Mouse (Mus musculus) olfactory bulb, adult 2 months (tissue): ENCODE results near the gene Lipc. TPM values are rescaled to one million over a fixed set of nuclear protein-coding genes. Genes with fewer than 3 reads are reported as not detected.

ENCODE experiments used
- H3K27ac ChIP-seq: fragments of 200-500 bp; 2 replicates; pipeline ENCODE4 v1.5.1; 2012; ENCODE audit warnings: low read depth, low read length; ENCODE audit not compliant: insufficient read depth
- H3K4me1 ChIP-seq: fragments of 200-500 bp; 2 replicates; pipeline ENCODE4 v1.6.1; 2012; ENCODE audit warnings: low read length; ENCODE audit not compliant: control insufficient read depth, insufficient read depth
- H3K4me3 ChIP-seq: fragments of 200-500 bp; 2 replicates; pipeline ENCODE4 v1.5.1; 2012; ENCODE audit warnings: mild to moderate bottlenecking, low read depth, low read length, moderate library complexity; ENCODE audit not compliant: insufficient read depth
- CTCF ChIP-seq: fragments of 200-500 bp; IDR thresholded peaks from 2 replicates; pipeline ENCODE4 v1.5.1; 2012; ENCODE audit warnings: low read depth, mild to moderate bottlenecking, low read length, moderate library complexity; ENCODE audit not compliant: insufficient read depth
- POLR2A ChIP-seq: fragments of 200-500 bp; IDR thresholded peaks from 2 replicates; pipeline ENCODE4 v1.6.1; 2012; ENCODE audit warnings: mild to moderate bottlenecking, low read depth, low read length, moderate library complexity; ENCODE audit not compliant: insufficient read depth
- WGBS: fragments of 180-500 bp; shearing (Covaris S2); methylation state at CpG from one replicate; pipeline ENCODE4 v1.1.7; 2018; 5-methylcytosine and 5-hydroxymethylcytosine counted together
- polyA plus RNA-seq: library from polyadenylated mRNA; stranded (reverse); fragments of >200 nt; gene quantifications from 2 replicates; pipeline ENCODE4 v1.2.4, GENCODE M21; 2012; ENCODE audit warnings: low replicate concordance; ENCODE audit not compliant: missing spikeins, insufficient read depth, insufficient read length

Gene Lipc
- polyA plus RNA-seq, 1 experiment, result not detected

DNA sequence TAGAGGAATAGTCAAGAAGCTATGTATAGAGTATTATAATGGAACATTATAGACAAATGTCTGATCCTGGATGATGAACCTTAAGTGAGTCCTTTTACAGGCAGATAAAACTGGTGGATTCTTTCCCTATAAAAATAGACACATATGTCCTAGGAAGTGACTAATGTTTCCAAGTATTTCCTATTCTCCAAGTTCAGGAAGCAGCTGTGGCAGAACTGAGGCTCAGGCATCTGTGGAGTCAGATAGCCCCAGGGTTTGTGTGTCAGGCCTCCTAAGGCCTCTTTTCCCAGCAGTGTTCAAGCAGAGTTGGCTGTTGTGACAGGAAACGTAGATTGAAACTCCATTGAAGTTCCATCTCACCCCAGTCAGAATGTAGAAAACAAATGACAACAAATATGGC lies 25.4 kb upstream of the Lipc start:
- WGBS, result 66% methylated on average over 1 of the region's 1 CpGs
- H3K4me3 ChIP-seq, result no peak overlapping the region
- TF ChIP-seq POLR2A (no peak), CTCF (no peak)
- H3K4me1 ChIP-seq, result no peaks in the 10 kb centered on the region
- H3K27ac ChIP-seq, result no peak overlapping the region

- no peak overlapping the region for H3K4me3 ChIP-seq
- 80% methylated on average over 2 of the region's 2 CpGs for WGBS
- TF ChIP-seq POLR2A, result no peak
- TF ChIP-seq CTCF, result no peak
- no peaks in the 10 kb centered on the region for H3K4me1 ChIP-seq
- no peak overlapping the region for H3K27ac ChIP-seq
Measured at GRCm38 (mm10) chr9:70975921-70976320, 23.9 kb upstream of the Lipc start.

DNA sequence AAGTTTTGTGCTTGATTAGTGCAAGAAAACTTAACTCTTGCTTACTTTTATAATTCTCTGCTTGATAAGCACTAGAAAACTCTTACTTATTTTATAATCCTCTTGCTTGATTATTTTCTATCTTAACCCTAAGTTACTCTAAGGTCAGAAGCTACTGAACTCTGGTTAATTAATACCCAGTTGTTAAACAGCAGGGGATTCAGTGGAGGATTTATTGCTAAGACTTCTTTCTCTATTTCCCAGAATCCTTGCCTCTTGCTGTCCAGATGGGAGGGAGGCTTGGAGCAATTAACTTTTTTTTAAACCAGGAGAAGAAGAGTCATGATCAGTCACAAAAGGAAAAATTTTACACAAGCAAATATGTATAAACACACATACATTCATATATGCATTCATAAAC lies 21.3 kb upstream of the Lipc start:
- Histone ChIP-seq H3K4me1 (no peaks in the 10 kb centered on the region), H3K4me3 (no peak overlapping the region), H3K27ac (no peak overlapping the region)
- TF ChIP-seq POLR2A (no peak), CTCF (no peak)

DNA sequence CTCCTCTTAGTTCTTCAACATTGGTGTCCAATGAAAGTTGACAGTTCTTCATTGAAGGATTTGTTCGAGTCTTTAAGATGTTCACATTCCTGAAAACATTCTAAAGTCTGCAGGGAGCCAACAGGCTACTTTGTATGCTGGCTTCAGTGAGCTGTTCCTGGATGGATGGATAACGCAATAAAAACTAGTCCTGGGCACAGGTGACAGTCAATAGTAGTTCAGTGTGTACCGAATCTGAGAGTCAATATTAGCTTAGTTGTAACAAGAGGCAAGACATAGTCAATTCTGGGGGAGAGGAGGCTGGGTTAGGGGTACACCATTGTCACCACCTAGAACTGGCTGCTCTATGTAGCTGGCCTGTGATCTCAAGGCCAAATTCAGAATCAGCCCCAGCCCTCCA lies 17.2 kb upstream of the Lipc start:
- WGBS, result 78% methylated on average over 3 of the region's 3 CpGs
- TF ChIP-seq CTCF (no peak), POLR2A (no peak)
- Histone ChIP-seq H3K27ac (no peak overlapping the region), H3K4me1 (0 out of 2 replicates have a peak, but pooled peaks cover 2% of the 10 kb centered on the region), H3K4me3 (no peak overlapping the region)

DNA sequence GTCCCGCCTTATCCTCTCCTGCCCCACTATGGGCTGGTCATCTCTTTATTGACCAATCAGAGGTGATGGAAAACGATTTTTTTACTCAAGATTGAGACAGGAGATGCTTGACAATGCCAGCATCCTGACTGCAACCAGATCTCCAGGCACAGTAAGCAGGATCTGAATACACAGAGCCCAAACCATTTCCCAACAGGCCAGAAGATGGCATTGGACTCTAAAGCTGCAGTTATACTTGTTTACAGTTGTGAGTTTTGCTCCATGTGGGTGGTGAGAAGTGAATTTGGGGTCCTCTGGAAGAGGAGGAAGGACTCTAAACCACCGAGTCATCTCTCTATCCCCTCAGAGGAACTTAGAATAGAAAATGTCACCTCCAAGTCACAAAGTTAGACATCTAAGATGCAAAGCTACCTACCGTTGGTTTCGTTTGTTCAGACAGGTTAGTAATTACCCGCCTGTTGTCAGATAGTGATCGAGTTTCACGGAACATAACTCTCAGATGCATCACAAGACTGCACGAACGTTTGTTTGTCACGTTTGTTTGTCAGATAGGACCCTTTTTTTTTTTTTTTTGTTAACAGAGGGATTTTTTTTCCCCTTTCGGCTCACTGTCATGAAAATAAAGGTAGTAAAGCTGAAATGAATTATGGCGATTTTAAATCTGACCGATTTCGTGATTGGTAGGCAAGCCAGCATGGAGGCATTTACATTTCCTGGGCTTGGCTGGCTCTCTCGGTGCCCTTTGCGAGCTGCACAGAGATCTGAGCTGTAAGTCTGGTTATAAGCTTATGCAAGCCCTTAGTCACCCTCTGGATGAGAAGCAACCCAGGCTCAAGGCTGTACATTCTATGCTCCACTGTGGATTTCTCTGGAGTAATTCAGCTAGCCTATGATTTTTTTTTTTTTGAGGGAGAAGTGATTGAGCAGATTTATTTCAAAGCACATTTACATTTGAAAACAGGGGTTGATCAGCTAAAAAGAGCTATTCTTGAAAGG lies 14.3 kb upstream of the Lipc start:
- H3K27ac ChIP-seq, result no peak overlapping the region
- no peak overlapping the region for H3K4me3 ChIP-seq
- H3K4me1 ChIP-seq, result peaks cover 12% of the 10 kb centered on the region
- TF ChIP-seq POLR2A (no peak), CTCF (no peak)
- 63% methylated on average over 17 of the region's 17 CpGs for WGBS

DNA sequence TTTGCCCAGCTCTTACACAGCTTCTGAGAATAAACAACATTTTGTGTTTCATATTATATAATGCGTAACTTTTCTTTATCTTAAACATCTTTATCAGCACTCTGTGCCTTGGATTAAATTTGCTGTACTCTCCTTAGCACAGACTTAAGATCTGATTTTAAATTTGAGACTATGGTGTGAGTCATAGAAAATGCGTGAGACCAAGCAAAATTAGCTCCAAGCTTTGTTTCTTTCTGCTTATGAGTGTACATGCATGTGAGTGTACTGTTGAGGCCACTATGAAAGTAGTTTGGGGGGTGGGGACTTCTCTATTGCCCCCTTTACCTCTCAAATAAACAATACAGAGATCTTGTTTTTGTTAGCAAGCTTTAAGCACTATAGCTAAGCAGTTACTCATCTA lies 13.4 kb upstream of the Lipc start:
- WGBS, result 54% methylated on average over 2 of the region's 2 CpGs
- TF ChIP-seq CTCF (no peak), POLR2A (no peak)
- Histone ChIP-seq H3K27ac (no peak overlapping the region), H3K4me3 (no peak overlapping the region), H3K4me1 (peaks cover 12% of the 10 kb centered on the region)

DNA sequence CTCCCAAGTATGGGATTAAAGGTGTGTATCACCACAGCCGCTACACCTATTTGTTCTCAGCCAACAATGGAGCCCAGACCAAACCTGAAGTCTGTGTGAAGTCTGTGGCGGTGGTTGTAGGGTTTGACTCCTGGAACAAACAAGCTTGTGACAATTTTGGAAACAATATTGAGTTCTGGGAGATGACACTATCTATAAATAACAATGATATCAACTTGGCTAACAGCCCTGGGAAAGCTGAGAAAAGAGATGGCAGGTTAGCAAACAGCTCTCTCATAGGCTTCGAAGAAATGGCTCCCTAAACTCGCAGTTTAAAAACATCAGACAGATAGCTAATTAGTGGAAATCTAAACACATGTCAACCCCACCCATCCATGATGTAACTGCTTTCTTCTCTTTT lies 13.0 kb upstream of the Lipc start:
- TF ChIP-seq CTCF (no peak), POLR2A (no peak)
- H3K27ac ChIP-seq, result no peak overlapping the region
- WGBS, result 59% methylated on average over 4 of the region's 4 CpGs
- no peak overlapping the region for H3K4me3 ChIP-seq
- peaks cover 12% of the 10 kb centered on the region for H3K4me1 ChIP-seq

- peak overlapping the region; percentile 73; the same call in 1 of the 2 replicates for H3K27ac ChIP-seq
- H3K4me1 ChIP-seq, result peaks cover 12% of the 10 kb centered on the region
- TF ChIP-seq POLR2A (no peak), CTCF (no peak)
- H3K4me3 ChIP-seq, result no peak overlapping the region
- 51% methylated on average over 7 of the region's 7 CpGs for WGBS
Measured at GRCm38 (mm10) chr9:70963461-70963891, 11.4 kb upstream of the Lipc start.

DNA sequence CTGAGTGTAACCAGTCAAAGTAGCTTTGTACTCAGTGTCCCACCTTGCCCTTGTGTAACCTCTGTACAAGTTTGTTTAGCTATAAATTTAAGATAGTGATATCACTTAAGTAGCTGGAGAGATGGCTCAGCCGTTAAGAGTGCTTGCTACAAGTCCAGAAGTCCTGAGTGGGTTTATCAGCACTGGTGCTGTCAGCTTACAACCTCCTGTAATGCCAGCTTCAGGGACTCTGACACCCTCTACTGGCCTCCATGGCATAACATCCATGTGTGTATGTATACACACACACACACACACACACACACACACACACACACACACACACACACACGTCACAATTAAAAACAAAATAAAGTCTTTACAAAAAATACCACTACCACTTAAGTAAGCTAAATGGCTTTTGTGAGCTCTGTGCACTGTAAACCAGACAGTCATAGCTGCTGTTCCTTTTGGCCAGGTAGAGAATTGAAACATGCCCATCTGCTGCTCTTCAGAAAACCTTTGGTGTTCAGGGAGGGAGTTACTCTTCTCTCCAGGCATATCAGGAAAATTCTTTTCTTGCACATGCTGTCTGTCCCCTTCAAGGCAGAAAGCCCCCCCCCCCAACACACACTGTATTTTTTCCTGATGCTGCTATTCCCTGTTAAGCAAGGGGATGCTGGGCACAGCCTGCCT lies 10.9 kb upstream of the Lipc start:
- Histone ChIP-seq H3K4me3 (no peak overlapping the region), H3K27ac (peak overlapping the region; percentile 73; the same call in 1 of the 2 replicates), H3K4me1 (peaks cover 12% of the 10 kb centered on the region)
- TF ChIP-seq POLR2A (no peak), CTCF (no peak)
- 96% methylated on average over 2 of the region's 2 CpGs for WGBS
